Mouse (Mus musculus): ENCODE results near the gene Rbfox1. TPM values are rescaled to one million over a fixed set of nuclear protein-coding genes. Genes with fewer than 3 reads are reported as not detected.

Rbfox1 gene
- polyA plus RNA-seq, 1 experiment: not detected

GRCm38 (mm10) chr16:6121232-6121631 is 236.1 kb downstream of the Rbfox1 start:
- no peaks in the 10 kb centered on the region for H3K36me3 ChIP-seq (ENCODE audit: control insufficient read depth, insufficient read depth, low read length, poor library complexity, severe bottlenecking)
- H3K27me3 ChIP-seq (ENCODE audit: control insufficient read depth, insufficient read depth, low read length, poor library complexity, severe bottlenecking): no peaks in the 10 kb centered on the region
- no peak overlapping the region for H3K4me3 ChIP-seq (ENCODE audit: low read depth, low read length)
- no peaks in the 10 kb centered on the region for H3K9me3 ChIP-seq (replicated peaks; ENCODE audit: control insufficient read depth, insufficient read depth, low read length, poor library complexity, severe bottlenecking)
- no peak for TF ChIP-seq CTCF (IDR thresholded peaks at IDR 0.05; ENCODE audit: low read depth, low read length)
- no peak for TF ChIP-seq POLR2A (IDR thresholded peaks at IDR 0.05; ENCODE audit: insufficient read depth, low read length)
- no peak for TF ChIP-seq EP300 (IDR thresholded peaks at IDR 0.05; ENCODE audit: insufficient read depth, low read depth, low read length)
- no peak overlapping the region for H3K9ac ChIP-seq (ENCODE audit: low read depth, poor library complexity, severe bottlenecking)
- no peaks in the 10 kb centered on the region for H3K4me1 ChIP-seq (ENCODE audit: control insufficient read depth, insufficient read depth, low read length)
- no peak overlapping the region for H3K27ac ChIP-seq (ENCODE audit: insufficient read depth, low read length)

- Histone ChIP-seq H3K27ac (ENCODE audit: insufficient read depth, low read length) (no peak overlapping the region), H3K36me3 (ENCODE audit: control insufficient read depth, insufficient read depth, low read length, poor library complexity, severe bottlenecking) (no peaks in the 10 kb centered on the region), H3K9me3 (replicated peaks; ENCODE audit: control insufficient read depth, insufficient read depth, low read length, poor library complexity, severe bottlenecking) (no peaks in the 10 kb centered on the region), H3K4me1 (ENCODE audit: control insufficient read depth, insufficient read depth, low read length) (no peaks in the 10 kb centered on the region), H3K9ac (ENCODE audit: low read depth, poor library complexity, severe bottlenecking) (no peak overlapping the region), H3K4me3 (ENCODE audit: low read depth, low read length) (no peak overlapping the region), H3K27me3 (ENCODE audit: control insufficient read depth, insufficient read depth, low read length, poor library complexity, severe bottlenecking) (no peaks in the 10 kb centered on the region)
- TF ChIP-seq CTCF (IDR thresholded peaks at IDR 0.05; ENCODE audit: low read depth, low read length) (peak; percentile 18), POLR2A (IDR thresholded peaks at IDR 0.05; ENCODE audit: insufficient read depth, low read length) (no peak), EP300 (IDR thresholded peaks at IDR 0.05; ENCODE audit: insufficient read depth, low read depth, low read length) (no peak)
These were observed 237.7 kb downstream of the Rbfox1 start for GRCm38 (mm10) chr16:6122859-6123258.

DNA sequence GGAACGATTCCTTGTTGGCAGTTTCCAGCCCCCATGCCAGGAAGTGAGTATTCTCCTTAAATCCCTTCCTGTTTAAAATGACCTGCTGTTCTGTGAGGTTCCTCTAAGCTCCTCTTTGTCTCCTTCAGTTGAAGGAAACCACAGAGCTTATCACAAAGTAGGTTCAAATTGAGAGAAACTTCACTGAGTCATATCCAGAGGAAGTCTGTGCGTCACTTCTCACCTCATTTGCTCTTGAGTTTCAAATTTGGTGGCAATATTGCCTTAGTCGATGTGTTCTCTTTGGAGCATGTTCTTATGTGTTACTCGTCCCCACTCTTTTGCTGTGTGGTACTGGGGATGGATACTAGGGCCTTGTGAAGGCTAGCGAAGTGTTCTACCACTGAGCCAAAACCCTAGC is 243.2 kb downstream of the Rbfox1 start:
- no peak overlapping the region for H3K27ac ChIP-seq (ENCODE audit: insufficient read depth, low read length)
- no peak for TF ChIP-seq EP300 (IDR thresholded peaks at IDR 0.05; ENCODE audit: insufficient read depth, low read depth, low read length)
- no peak for TF ChIP-seq POLR2A (IDR thresholded peaks at IDR 0.05; ENCODE audit: insufficient read depth, low read length)
- no peak for TF ChIP-seq CTCF (IDR thresholded peaks at IDR 0.05; ENCODE audit: low read depth, low read length)

DNA sequence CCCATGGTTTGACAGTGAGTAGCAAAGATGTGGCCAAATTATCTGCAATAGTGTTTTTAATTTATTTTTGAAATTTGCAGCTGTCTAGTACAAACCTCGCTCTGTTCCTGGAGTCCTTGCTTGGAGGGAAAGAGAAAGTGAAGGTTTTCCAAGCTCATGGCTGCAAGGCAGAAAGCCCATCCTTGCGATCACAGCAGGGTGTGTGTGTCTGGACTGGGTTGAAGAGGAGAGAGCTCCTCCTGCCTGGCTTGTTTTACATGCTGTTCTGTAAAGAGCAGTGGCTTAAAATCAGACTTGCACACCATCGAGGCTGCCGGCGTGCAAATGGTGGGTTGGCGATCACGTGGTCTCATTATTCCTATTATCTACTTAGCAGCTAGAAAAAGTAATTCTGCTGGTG is 249.9 kb downstream of the Rbfox1 start:
- Histone ChIP-seq H3K36me3 (ENCODE audit: control insufficient read depth, insufficient read depth, low read length, poor library complexity, severe bottlenecking) (no peaks in the 10 kb centered on the region), H3K9me3 (replicated peaks; ENCODE audit: control insufficient read depth, insufficient read depth, low read length, poor library complexity, severe bottlenecking) (no peaks in the 10 kb centered on the region)
- TF ChIP-seq CTCF (IDR thresholded peaks at IDR 0.05; ENCODE audit: low read depth, low read length) (no peak), POLR2A (IDR thresholded peaks at IDR 0.05; ENCODE audit: insufficient read depth, low read length) (no peak)

More for the DNA sequence above, 243.2 kb downstream of the Rbfox1 start:
- H3K27me3 ChIP-seq (ENCODE audit: control insufficient read depth, insufficient read depth, low read length, poor library complexity, severe bottlenecking): no peaks in the 10 kb centered on the region
- no peak overlapping the region for H3K4me3 ChIP-seq (ENCODE audit: low read depth, low read length)
- no peaks in the 10 kb centered on the region for H3K36me3 ChIP-seq (ENCODE audit: control insufficient read depth, insufficient read depth, low read length, poor library complexity, severe bottlenecking)
- no peaks in the 10 kb centered on the region for H3K9me3 ChIP-seq (replicated peaks; ENCODE audit: control insufficient read depth, insufficient read depth, low read length, poor library complexity, severe bottlenecking)
- H3K4me1 ChIP-seq (ENCODE audit: control insufficient read depth, insufficient read depth, low read length): no peaks in the 10 kb centered on the region
- no peak overlapping the region for H3K9ac ChIP-seq (ENCODE audit: low read depth, poor library complexity, severe bottlenecking)

GRCm38 (mm10) chr16:6139432-6139831 is 254.3 kb downstream of the Rbfox1 start:
- no peak overlapping the region for H3K4me3 ChIP-seq (ENCODE audit: low read depth, low read length)
- H3K9ac ChIP-seq (ENCODE audit: low read depth, poor library complexity, severe bottlenecking): no peak overlapping the region
- TF ChIP-seq CTCF (IDR thresholded peaks at IDR 0.05; ENCODE audit: low read depth, low read length) (no peak), EP300 (IDR thresholded peaks at IDR 0.05; ENCODE audit: insufficient read depth, low read depth, low read length) (no peak), POLR2A (IDR thresholded peaks at IDR 0.05; ENCODE audit: insufficient read depth, low read length) (no peak)
- no peak overlapping the region for H3K27ac ChIP-seq (ENCODE audit: insufficient read depth, low read length)
- H3K9me3 ChIP-seq (replicated peaks; ENCODE audit: control insufficient read depth, insufficient read depth, low read length, poor library complexity, severe bottlenecking): no peaks in the 10 kb centered on the region
- H3K36me3 ChIP-seq (ENCODE audit: control insufficient read depth, insufficient read depth, low read length, poor library complexity, severe bottlenecking): no peaks in the 10 kb centered on the region
- H3K4me1 ChIP-seq (ENCODE audit: control insufficient read depth, insufficient read depth, low read length): no peaks in the 10 kb centered on the region
- no peaks in the 10 kb centered on the region for H3K27me3 ChIP-seq (ENCODE audit: control insufficient read depth, insufficient read depth, low read length, poor library complexity, severe bottlenecking)

More for the DNA sequence above, 249.9 kb downstream of the Rbfox1 start:
- no peak overlapping the region for H3K27ac ChIP-seq (ENCODE audit: insufficient read depth, low read length)
- no peaks in the 10 kb centered on the region for H3K27me3 ChIP-seq (ENCODE audit: control insufficient read depth, insufficient read depth, low read length, poor library complexity, severe bottlenecking)
- no peak overlapping the region for H3K9ac ChIP-seq (ENCODE audit: low read depth, poor library complexity, severe bottlenecking)
- no peak overlapping the region for H3K4me3 ChIP-seq (ENCODE audit: low read depth, low read length)
- H3K4me1 ChIP-seq (ENCODE audit: control insufficient read depth, insufficient read depth, low read length): no peaks in the 10 kb centered on the region

DNA sequence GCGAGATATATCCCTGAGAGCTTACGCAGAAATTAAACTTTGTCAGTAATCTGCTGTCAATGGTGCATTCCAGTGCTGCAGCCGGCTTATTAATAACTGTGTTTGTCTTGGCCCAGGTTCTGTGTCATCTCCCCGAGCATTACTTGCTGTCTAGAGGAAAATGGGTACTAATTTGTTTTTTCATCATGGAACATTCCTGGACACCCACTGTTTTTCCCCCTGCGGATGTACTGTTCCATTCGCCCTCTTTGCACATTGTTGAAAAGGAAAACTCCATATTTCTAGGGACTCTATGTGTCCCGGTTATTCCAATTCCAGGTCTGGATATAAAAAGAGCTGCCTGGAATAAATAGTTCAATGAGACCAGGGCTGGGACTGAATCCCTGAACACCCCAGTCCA is 262.8 kb downstream of the Rbfox1 start:
- Histone ChIP-seq H3K4me1 (ENCODE audit: control insufficient read depth, insufficient read depth, low read length) (no peaks in the 10 kb centered on the region), H3K4me3 (ENCODE audit: low read depth, low read length) (no peak overlapping the region)
- TF ChIP-seq CTCF (IDR thresholded peaks at IDR 0.05; ENCODE audit: low read depth, low read length) (no peak), POLR2A (IDR thresholded peaks at IDR 0.05; ENCODE audit: insufficient read depth, low read length) (no peak), EP300 (IDR thresholded peaks at IDR 0.05; ENCODE audit: insufficient read depth, low read depth, low read length) (no peak)

More for the DNA sequence above, 262.8 kb downstream of the Rbfox1 start:
- no peak overlapping the region for H3K27ac ChIP-seq (ENCODE audit: insufficient read depth, low read length)
- H3K36me3 ChIP-seq (ENCODE audit: control insufficient read depth, insufficient read depth, low read length, poor library complexity, severe bottlenecking): no peaks in the 10 kb centered on the region
- no peaks in the 10 kb centered on the region for H3K9me3 ChIP-seq (replicated peaks; ENCODE audit: control insufficient read depth, insufficient read depth, low read length, poor library complexity, severe bottlenecking)
- no peak overlapping the region for H3K9ac ChIP-seq (ENCODE audit: low read depth, poor library complexity, severe bottlenecking)
- H3K27me3 ChIP-seq (ENCODE audit: control insufficient read depth, insufficient read depth, low read length, poor library complexity, severe bottlenecking): no peaks in the 10 kb centered on the region
